Mouse (Mus musculus): ENCODE measurements at regions not wholly inside any gene's neighbourhood (a gene's known extent, or its start where the extent isn't known, plus 50 kb on each side); places are given as distances from the start of the nearest gene placed in this dataset.
A peak's percentile ranks its signal among the peaks of the same experiment; 100 is the strongest.

GRCm38 (mm10) chr14:105841888-105842287 is 54.7 kb downstream of the Spry2 start:
- no peak for ATAC-seq (ENCODE audit: low TSS enrichment)

GRCm38 (mm10) chr14:105837533-105837932 is 59.1 kb downstream of the Spry2 start:
- no peak for ATAC-seq (ENCODE audit: low TSS enrichment)

GRCm38 (mm10) chr14:105830701-105831100 is 65.9 kb downstream of the Spry2 start:
- no peak for ATAC-seq (ENCODE audit: low TSS enrichment)

- ATAC-seq (ENCODE audit: low TSS enrichment) = no peak
Measured at GRCm38 (mm10) chr14:105830301-105830700, 66.3 kb downstream of the Spry2 start.

- no peak for ATAC-seq (ENCODE audit: low TSS enrichment)
Measured at GRCm38 (mm10) chr14:105823129-105823528, 73.5 kb downstream of the Spry2 start.

GRCm38 (mm10) chr14:105822653-105823052 is 74.0 kb downstream of the Spry2 start:
- ATAC-seq (ENCODE audit: low TSS enrichment) = no peak

- no peak for ATAC-seq (ENCODE audit: low TSS enrichment)
Measured at GRCm38 (mm10) chr14:105819534-105819933, 77.1 kb downstream of the Spry2 start.

GRCm38 (mm10) chr14:105818841-105819240 is 77.8 kb downstream of the Spry2 start:
- ATAC-seq (ENCODE audit: low TSS enrichment) = no peak

- no peak for ATAC-seq (ENCODE audit: low TSS enrichment)
Measured at GRCm38 (mm10) chr14:105817481-105817880, 79.1 kb downstream of the Spry2 start.

GRCm38 (mm10) chr14:105815827-105816226 is 80.8 kb downstream of the Spry2 start:
- ATAC-seq (ENCODE audit: low TSS enrichment) = no peak

- ATAC-seq (ENCODE audit: low TSS enrichment) = peak; percentile 38; the same call in 1 of the 2 replicates
Measured at GRCm38 (mm10) chr14:105815281-105815680, 81.3 kb downstream of the Spry2 start.

- no peak for ATAC-seq (ENCODE audit: low TSS enrichment)
Measured at GRCm38 (mm10) chr14:105813661-105814060, 83.0 kb downstream of the Spry2 start.

- no peak for ATAC-seq (ENCODE audit: low TSS enrichment)
Measured at GRCm38 (mm10) chr14:105813097-105813496, 83.5 kb downstream of the Spry2 start.

- no peak for ATAC-seq (ENCODE audit: low TSS enrichment)
Measured at GRCm38 (mm10) chr14:105805762-105806161, 90.9 kb downstream of the Spry2 start.

GRCm38 (mm10) chr14:105805362-105805761 is 91.3 kb downstream of the Spry2 start:
- no peak for ATAC-seq (ENCODE audit: low TSS enrichment)

- no peak for ATAC-seq (ENCODE audit: low TSS enrichment)
Measured at GRCm38 (mm10) chr14:105804761-105805160, 91.9 kb downstream of the Spry2 start.

GRCm38 (mm10) chr14:105803281-105803680 is 93.3 kb downstream of the Spry2 start:
- ATAC-seq (ENCODE audit: low TSS enrichment) = no peak

- ATAC-seq (ENCODE audit: low TSS enrichment) = peak; percentile 57; the same call in 1 of the 2 replicates
Measured at GRCm38 (mm10) chr14:105802529-105803280, 93.9 kb downstream of the Spry2 start.

GRCm38 (mm10) chr14:105800142-105800925 is 96.3 kb downstream of the Spry2 start:
- no peak for ATAC-seq (ENCODE audit: low TSS enrichment)

- ATAC-seq (ENCODE audit: low TSS enrichment) = no peak
Measured at GRCm38 (mm10) chr14:105799401-105799861, 97.2 kb downstream of the Spry2 start.

GRCm38 (mm10) chr14:105793010-105793702 is 103.5 kb downstream of the Spry2 start:
- ATAC-seq (ENCODE audit: low TSS enrichment) = no peak

GRCm38 (mm10) chr14:105790441-105790840 is 106.2 kb downstream of the Spry2 start:
- peak; percentile 44; the same call in 1 of the 2 replicates for ATAC-seq (ENCODE audit: low TSS enrichment)

Measured in frontal cortex, adult (tissue).